Comparison of ENCODE assay signal across 18 mouse cellular contexts in the genomic region with DNA sequence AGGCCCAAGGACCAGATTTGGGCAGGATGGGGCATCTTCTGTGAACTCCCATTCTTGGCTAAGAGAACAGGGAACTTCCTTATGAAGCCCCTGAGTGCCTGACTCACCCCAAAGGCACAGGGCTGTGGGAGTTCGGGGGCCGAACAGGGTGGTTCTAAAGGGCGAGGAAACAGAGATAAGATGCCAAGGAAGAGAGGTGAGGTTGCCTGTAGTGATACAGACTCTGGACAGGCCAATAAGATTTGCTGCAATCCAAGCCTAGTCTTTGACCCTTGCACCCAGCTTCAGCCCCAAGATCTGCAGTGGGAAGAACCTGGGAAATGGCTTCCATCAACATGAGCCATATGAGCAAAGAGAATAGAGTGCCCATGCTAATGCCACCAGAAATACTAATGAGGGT. TPM values are rescaled to one million over a fixed set of nuclear protein-coding genes. Genes with fewer than 3 reads are reported as not detected.
"Had no signal": no experiment of that assay in that cellular context is flagged by ENCODE, and none has a peak within 500 bp of the region (broad histone marks: within the 10 kb centered on the region; RNA-seq: fewer than 3 reads in every experiment).

No protein-coding gene starts in this region.

- H3K27me3 ChIP-seq: neural tube, embryonic 13.5 days; neural tube, embryonic 15.5 days; stomach, embryonic 15.5 days had no signal

- H3K27ac ChIP-seq: neural tube, embryonic 13.5 days; neural tube, embryonic 15.5 days; stomach, embryonic 15.5 days; stomach, postnatal 0 days had no signal

- H3K9ac ChIP-seq: neural tube, embryonic 13.5 days; neural tube, embryonic 15.5 days; stomach, embryonic 15.5 days had no signal

- H3K4me1 ChIP-seq: neural tube, embryonic 13.5 days; neural tube, embryonic 15.5 days; stomach, embryonic 15.5 days had no signal

- H3K9me3 ChIP-seq: neural tube, embryonic 13.5 days; neural tube, embryonic 15.5 days; stomach, embryonic 15.5 days had no signal

- H3K4me2 ChIP-seq: neural tube, embryonic 13.5 days; neural tube, embryonic 15.5 days; stomach, embryonic 15.5 days had no signal

- H3K4me3 ChIP-seq: neural tube, embryonic 13.5 days; neural tube, embryonic 15.5 days; stomach, embryonic 15.5 days had no signal

- H3K36me3 ChIP-seq: neural tube, embryonic 15.5 days; stomach, embryonic 15.5 days had no signal

- DNase-seq: retina, postnatal 1 day; right cerebral cortex, adult 18-20 months; right cerebral cortex, postnatal 14 days; right cerebral cortex, postnatal 25 days; right cerebral cortex, postnatal 4 days; spleen, adult 18-20 months; thymus, adult 18-20 months; thymus, adult 2 months; thymus, postnatal 14 days; thymus, postnatal 25 days; thymus, postnatal 36 days; thymus, postnatal 4 days had no signal

RNA-seq across cellular contexts. Expression of gene Stkld1, which starts 9.4 kb away (rescaled TPM):
- total RNA-seq: neutrophil, adult 5-6 weeks had no signal
- polyA plus RNA-seq: neural tube, embryonic 14.5 days; stomach, embryonic 15.5 days had no signal
